Mouse (Mus musculus) spleen, postnatal 10 days (tissue): ENCODE measurements around the gene Scgb2b17.
"Not testable (repeated sequence)": the region's sequence is repeated elsewhere in the genome, so short reads cannot be mapped to it uniquely, and the experiment has no call there.

Experiments
- DNase-seq, 2 experiments: peaks; one replicate each; pipeline ENCODE4 v3.0.0; 2021 to 2022; ENCODE audit warnings: low spot score in 2 of 2

Scgb2b17 gene

DNA sequence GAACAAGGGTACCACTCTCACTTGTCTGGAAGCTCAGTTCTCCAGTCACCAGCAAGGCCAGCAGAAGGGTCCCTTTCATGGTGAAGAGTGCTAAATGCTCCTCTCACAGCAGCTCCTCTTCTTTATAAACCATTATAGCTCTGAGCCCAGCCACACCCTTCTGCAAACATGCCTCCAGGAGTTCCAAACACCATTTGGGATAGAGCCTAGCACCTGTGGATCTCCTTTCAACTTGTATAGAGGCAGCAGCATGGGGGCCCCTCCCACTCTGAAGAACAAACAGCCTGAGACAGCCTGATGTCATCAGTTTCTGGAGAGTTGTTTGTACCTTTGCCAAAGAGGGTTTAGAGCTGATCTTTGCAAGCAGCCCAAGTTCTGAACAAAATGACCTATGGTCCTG is at the start of gene Scgb2b17:
Gene Scgb2b17, minus strand, starts transcription at position 101 of the 400 bp plus-strand sequence.
- not testable (repeated sequence) for DNase-seq

- DNase-seq: not testable (repeated sequence)
Observed at GRCm38 (mm10) chr7:33063149-33063548, 6.8 kb upstream of the Scgb2b17 start, which contains the start of gene Scgb1b17. Scgb1b17 (plus strand) TSS chr7:33063449.
